In genomic region chr10:115271649-115272048, GRCm38 (mm10) we compare ENCODE assay signal across 27 mouse cellular contexts. TPM values are rescaled to one million over a fixed set of nuclear protein-coding genes. Genes with fewer than 3 reads are reported as not detected.
DNase-seq lines count a peak whose midpoint lies in the region; TF ChIP-seq lines count a peak whose summit lies in the region.
"Had no signal": no experiment of that assay in that cellular context is flagged by ENCODE, and none has a peak within 500 bp of the region (broad histone marks: within the 10 kb centered on the region; RNA-seq: fewer than 3 reads in every experiment).

No protein-coding gene starts in this region.

- no peak for TF ChIP-seq CTCF in CH12.LX (conservative IDR thresholded peaks at IDR 0.05 in 1 of 2, IDR thresholded peaks at IDR 0.05 in 1 of 2; ENCODE audit: low read depth in 2 of 2, low read length in 2 of 2)

- H3K4me1 ChIP-seq in CH12.LX (ENCODE audit: control insufficient read depth in 1 of 2, insufficient read depth in 2 of 2): peaks cover 0 to 3% of the 10 kb centered on the region in 2 experiments; a peak in 1 of 4 replicates
- H3K4me1 ChIP-seq: embryonic facial prominence, embryonic 10.5 days; embryonic facial prominence, embryonic 13.5 days; forebrain, embryonic 12.5 days; forebrain, embryonic 15.5 days; heart, embryonic 12.5 days; heart, embryonic 15.5 days; hindbrain, embryonic 10.5 days; hindbrain, embryonic 13.5 days; intestine, embryonic 15.5 days had no signal

- H3K9me3 ChIP-seq in CH12.LX (replicated peaks; ENCODE audit: low read length): peaks cover 6% of the 10 kb centered on the region
- H3K9me3 ChIP-seq: embryonic facial prominence, embryonic 10.5 days; embryonic facial prominence, embryonic 13.5 days; forebrain, embryonic 12.5 days; forebrain, embryonic 15.5 days; heart, embryonic 12.5 days; hindbrain, embryonic 10.5 days; hindbrain, embryonic 13.5 days; intestine, embryonic 15.5 days had no signal

- peak; percentile 41 for DNase-seq in CH12.LX (ENCODE audit: extremely low read depth)
- peak; percentile 77 for DNase-seq in ES-CJ7 (ENCODE audit: low read depth, low spot score)
- peak; percentile 76 for DNase-seq in MEL-GATA-1-ER (ENCODE audit: extremely low read depth, low read depth)
- DNase-seq in adrenal gland, adult 8-10 months: no peak
- DNase-seq in urinary bladder, postnatal 25 days (ENCODE audit: low spot score): no peak
- no peak for DNase-seq in embryo, embryonic 9.5 days (ENCODE audit: extremely low spot score)
- DNase-seq in adrenal gland, postnatal 14 days: no peak
- DNase-seq: adrenal gland, postnatal 10 days; cerebellum, adult 11 months; cerebellum, adult 2 months; cerebellum, adult 9-11 months; cerebellum, postnatal 25 days; gastrocnemius, postnatal 25 days; heart, adult 18-20 months; heart, postnatal 10 days; heart, postnatal 36 days; kidney, adult 11 months had no signal

- in situ Hi-C loops in CH12.LX (cut with MboI; ENCODE audit: low pct_ligation_motif_present, low pct_unique_long_range_greater_than_20kb, low sequenced_read_pairs): no loop called here

- TF ChIP-seq EP300 in CH12.LX (IDR thresholded peaks at IDR 0.05; ENCODE audit: low read length): no peak

- H3K27ac ChIP-seq in CH12.LX (ENCODE audit: insufficient read depth, low read depth): no peak overlapping the region
- H3K27ac ChIP-seq: embryonic facial prominence, embryonic 10.5 days; embryonic facial prominence, embryonic 13.5 days; forebrain, embryonic 12.5 days; forebrain, embryonic 15.5 days; heart, embryonic 15.5 days; hindbrain, embryonic 10.5 days; hindbrain, embryonic 13.5 days; intestine, embryonic 15.5 days had no signal

- no peak overlapping the region for H3K9ac ChIP-seq in CH12.LX (ENCODE audit: insufficient read depth, low read depth)
- H3K9ac ChIP-seq: embryonic facial prominence, embryonic 13.5 days; forebrain, embryonic 12.5 days; forebrain, embryonic 15.5 days; heart, embryonic 12.5 days; heart, embryonic 15.5 days; hindbrain, embryonic 13.5 days; intestine, embryonic 15.5 days had no signal

- TF ChIP-seq RAD21 in CH12.LX (IDR thresholded peaks at IDR 0.05; ENCODE audit: low read depth, low read length): no peak

- no peaks in the 10 kb centered on the region for H3K79me2 ChIP-seq in CH12.LX (replicated peaks; ENCODE audit: control insufficient read depth, extremely low read depth, insufficient read depth, poor library complexity, severe bottlenecking)

- dilution Hi-C loops in CH12.LX (cut with MboI; ENCODE audit: extremely low pct_ligation_motif_present, extremely low pct_unique_long_range_greater_than_20kb, low sequenced_read_pairs): no loop called here

- H3K4me3 ChIP-seq in CH12.LX (replicated peaks in 1 of 3; ENCODE audit: low read depth in 2 of 3, low read length in 2 of 3, poor library complexity in 1 of 3): no peak overlapping the region
- H3K4me3 ChIP-seq: embryonic facial prominence, embryonic 10.5 days; embryonic facial prominence, embryonic 13.5 days; erythroblast, embryonic 14.5 days; forebrain, embryonic 12.5 days; forebrain, embryonic 15.5 days; heart, embryonic 12.5 days; heart, embryonic 15.5 days; hindbrain, embryonic 10.5 days; hindbrain, embryonic 13.5 days; intestine, embryonic 15.5 days had no signal

- H3K4me2 ChIP-seq in CH12.LX (ENCODE audit: insufficient read depth, low read depth, poor library complexity, severe bottlenecking): no peak overlapping the region
- H3K4me2 ChIP-seq: embryonic facial prominence, embryonic 13.5 days; forebrain, embryonic 12.5 days; forebrain, embryonic 15.5 days; heart, embryonic 12.5 days; heart, embryonic 15.5 days; hindbrain, embryonic 13.5 days; intestine, embryonic 15.5 days had no signal

- peak; percentile 68 for TF ChIP-seq POLR2A in CH12.LX (IDR thresholded peaks at IDR 0.05; ENCODE audit: low read depth, low read length)

- H3K36me3 ChIP-seq in CH12.LX (replicated peaks in 1 of 2; ENCODE audit: control insufficient read depth in 1 of 2, insufficient read depth in 1 of 2, low read length in 1 of 2): no peaks in the 10 kb centered on the region
- H3K36me3 ChIP-seq: embryonic facial prominence, embryonic 10.5 days; embryonic facial prominence, embryonic 13.5 days; forebrain, embryonic 12.5 days; forebrain, embryonic 15.5 days; heart, embryonic 12.5 days; heart, embryonic 15.5 days; hindbrain, embryonic 10.5 days; hindbrain, embryonic 13.5 days; intestine, embryonic 15.5 days had no signal

- H3K27me3 ChIP-seq in CH12.LX (replicated peaks): no peaks in the 10 kb centered on the region
- H3K27me3 ChIP-seq: embryonic facial prominence, embryonic 13.5 days; forebrain, embryonic 12.5 days; forebrain, embryonic 15.5 days; heart, embryonic 12.5 days; heart, embryonic 15.5 days; hindbrain, embryonic 13.5 days; intestine, embryonic 15.5 days had no signal

TF ChIP-seq in CH12.LX, 34 proteins besides CTCF, POLR2A, EP300 and RAD21:
- TF ChIP-seq TCF12 (IDR thresholded peaks at IDR 0.05; ENCODE audit: low read depth, low read length) (no peak), PAX5 (IDR thresholded peaks at IDR 0.05; ENCODE audit: low read length) (no peak), NRF1 (IDR thresholded peaks at IDR 0.05; ENCODE audit: low read depth, low read length) (no peak), JUN (IDR thresholded peaks at IDR 0.05; ENCODE audit: insufficient read depth, low read depth, low read length) (no peak), TBP (conservative IDR thresholded peaks at IDR 0.05; ENCODE audit: low read depth, low read length) (peak; percentile 69; the same call in 1 of the 2 replicates), MEF2A (IDR thresholded peaks at IDR 0.05; ENCODE audit: borderline replicate concordance, low read depth, low read length) (no peak), ZNF384 (IDR thresholded peaks at IDR 0.05; ENCODE audit: low read depth, low read length) (no peak), MYC (IDR thresholded peaks at IDR 0.05; ENCODE audit: low read depth, low read length) (0 out of 2 replicates have a peak, but pooled peaks have one; percentile 18)
TF ChIP-seq in CH12.LX: peak in this region for 2.

RNA-seq across cellular contexts. Expression of gene Tbc1d15, which starts 20.4 kb away (rescaled TPM):
- total RNA-seq in CH12.LX (2012; rRNA removed) (10.5 and 13.4 TPM in 2 replicates), CH12.LX (2014; rRNA removed) (21.4 and 23.3 TPM in 2 replicates)
- polyA plus RNA-seq in CH12.LX (2012; ENCODE audit: insufficient read length, low read depth): 59.5 and 75.6 TPM in 2 replicates
- 100 to 1,000 TPM in 1 of 4 experiments, 10 to 100 TPM in 3; 85.9 to 102 (median 92.8) TPM for total RNA-seq in adrenal gland, adult 8-10 months (2022)
- 91.7 and 100 TPM in 2 replicates for total RNA-seq in adrenal gland, postnatal 14 days (2021)

RNA-seq across cellular contexts. Expression of gene Rab21, which starts 43.7 kb away (rescaled TPM):
- total RNA-seq in CH12.LX (2012; rRNA removed) (45.0 and 55.6 TPM in 2 replicates), CH12.LX (2014; rRNA removed) (57.4 and 57.9 TPM in 2 replicates)
- polyA plus RNA-seq in CH12.LX (2012; ENCODE audit: insufficient read length, low read depth): 52.8 and 58.4 TPM in 2 replicates
- total RNA-seq in adrenal gland, adult 8-10 months (2022): 10 to 100 TPM; 56.5 to 57.4 (median 56.7) TPM
- total RNA-seq in adrenal gland, postnatal 14 days (2021): 53.6 and 53.8 TPM in 2 replicates

Comparison
In these comparisons a context has a peak if more than half of its experiments do, and no peak if none do; other contexts are left out.
1. DNase-seq: peak in CH12.LX (single experiment), ES-CJ7 (single experiment) and MEL-GATA-1-ER (single experiment); none in adrenal gland, adult 8-10 months (single experiment), urinary bladder, postnatal 25 days (single experiment), embryo, embryonic 9.5 days (single experiment) and adrenal gland, postnatal 14 days (single experiment).